Mouse (Mus musculus) stomach, postnatal 0 days (tissue): Measurements from ENCODE around the gene Clk4.

Experiments
- CTCF ChIP-seq: IDR thresholded peaks from 2 replicates; pipeline ENCODE4 v1.5.1; 2016; ENCODE audit warnings: antibody characterized with exemption, low read depth, mild to moderate bottlenecking, moderate library complexity
- EP300 ChIP-seq: optimal IDR thresholded peaks from 2 replicates; pipeline ENCODE3; 2016; ENCODE audit warnings: antibody characterized with exemption

DNA sequence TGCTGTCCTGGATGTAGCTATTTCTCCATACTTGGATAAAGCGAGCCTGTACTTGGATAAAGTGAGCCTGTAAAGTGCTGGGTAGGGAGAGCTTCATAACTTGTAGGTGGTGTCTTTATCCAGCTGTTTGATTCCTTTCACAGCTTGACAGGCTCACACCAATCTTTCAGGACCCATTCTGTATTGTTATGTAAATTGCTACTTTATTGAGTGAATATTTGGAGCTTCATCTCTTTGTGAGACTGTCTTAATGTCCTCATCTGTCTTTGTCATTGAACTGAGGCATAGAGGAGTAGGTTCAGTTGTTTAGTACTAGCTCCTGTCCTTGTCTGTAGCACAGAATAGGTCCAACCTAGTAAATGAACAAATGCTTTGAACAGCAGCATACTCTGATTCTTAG, 12.9 kb downstream of the Clk4 start:
- TF ChIP-seq CTCF (no peak), EP300 (no peak)
